9 mouse cellular contexts compared by ENCODE assay signal in the genomic region with DNA sequence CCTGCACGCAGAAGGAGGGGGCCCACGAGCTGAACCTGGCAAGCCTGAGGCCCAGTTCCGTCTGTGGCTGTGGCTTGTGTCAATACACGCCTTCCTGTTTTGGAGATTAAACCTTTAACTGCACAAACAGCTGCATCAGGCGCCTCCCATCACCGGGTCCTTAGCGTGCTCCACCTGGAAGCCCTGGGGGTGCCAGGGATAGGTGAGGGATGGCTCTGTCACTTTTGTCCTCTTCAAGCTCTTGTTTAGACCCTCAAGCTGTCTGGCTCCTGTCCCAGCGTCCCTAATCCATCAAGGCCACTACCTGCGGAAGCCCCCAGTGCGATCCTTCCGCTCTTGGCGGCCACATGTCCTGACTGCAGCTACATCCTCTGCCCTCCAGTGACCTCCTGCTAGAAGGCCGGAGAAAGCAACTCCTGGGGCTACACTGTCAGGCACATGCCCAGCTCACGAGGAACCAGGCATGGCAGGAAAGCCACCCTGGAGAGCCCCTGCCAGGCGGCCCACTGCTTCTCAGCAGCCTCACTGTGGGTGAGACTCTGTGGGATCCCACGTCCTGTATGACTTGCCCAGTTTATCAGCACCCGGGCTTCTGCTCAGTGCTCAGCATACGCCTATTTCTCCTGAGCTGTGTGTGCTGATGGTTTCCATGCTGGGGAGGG. TPM values are rescaled to one million over a fixed set of nuclear protein-coding genes. Genes with fewer than 3 reads are reported as not detected.
DNase-seq lines count a peak whose midpoint lies in the region; ATAC-seq and TF ChIP-seq lines count a peak whose summit lies in the region.
"Had no signal": no experiment of that assay in that cellular context is flagged by ENCODE, and none has a peak within 500 bp of the region (broad histone marks: within the 10 kb centered on the region; RNA-seq: fewer than 3 reads in every experiment).

No protein-coding gene starts in this region.

- no peak overlapping the region for H3K4me2 ChIP-seq in midbrain, embryonic 12.5 days (replicated peaks)
- H3K4me2 ChIP-seq in midbrain, embryonic 14.5 days (ENCODE audit: low read length), result no peak overlapping the region
- peak overlapping the region; percentile 77 for H3K4me2 ChIP-seq in liver, embryonic 14.5 days (ENCODE audit: low read depth)
- H3K4me2 ChIP-seq in midbrain, embryonic 16.5 days (ENCODE audit: low read length), result no peak overlapping the region
- no peak overlapping the region for H3K4me2 ChIP-seq in forebrain, postnatal 0 days (ENCODE audit: low read depth)

- H3K4me3 ChIP-seq in midbrain, embryonic 12.5 days, result no peak overlapping the region
- no peak overlapping the region for H3K4me3 ChIP-seq in midbrain, embryonic 14.5 days (replicated peaks; ENCODE audit: low read depth, low read length)
- H3K4me3 ChIP-seq in liver, embryonic 14.5 days (ENCODE audit: insufficient read depth in 1 of 2, low read depth in 2 of 2, low read length in 2 of 2), result peak overlapping the region; percentile 0 to 39; a peak in 2 of 4 replicates
- H3K4me3 ChIP-seq in midbrain, embryonic 16.5 days (ENCODE audit: low read depth, low read length), result no peak overlapping the region
- no peak overlapping the region for H3K4me3 ChIP-seq in forebrain, postnatal 0 days (ENCODE audit: low read depth, low read length)

- 74% methylated on average over 18 of the region's 18 CpGs for WGBS in midbrain, embryonic 12.5 days
- WGBS in midbrain, embryonic 14.5 days, result 81% methylated on average over 18 of the region's 18 CpGs
- WGBS in liver, embryonic 14.5 days (ENCODE audit: insufficient replicate concordance), result 6% methylated on average over 18 of the region's 18 CpGs
- 77% methylated on average over 18 of the region's 18 CpGs for WGBS in midbrain, embryonic 16.5 days
- 77% methylated on average over 18 of the region's 18 CpGs for WGBS in forebrain, postnatal 0 days

- intact Hi-C loops in heart, postnatal 10 days (cut with DNase I), result no loop called here

- peaks cover 34% of the 10 kb centered on the region for H3K27me3 ChIP-seq in midbrain, embryonic 12.5 days
- H3K27me3 ChIP-seq in midbrain, embryonic 14.5 days (ENCODE audit: control insufficient read depth, insufficient read depth, low read length), result no peaks in the 10 kb centered on the region
- no peaks in the 10 kb centered on the region for H3K27me3 ChIP-seq in liver, embryonic 14.5 days (ENCODE audit: control insufficient read depth, insufficient read depth, low read length)
- H3K27me3 ChIP-seq in midbrain, embryonic 16.5 days (ENCODE audit: control insufficient read depth, insufficient read depth, low read depth, low read length), result no peaks in the 10 kb centered on the region
- H3K27me3 ChIP-seq in forebrain, postnatal 0 days (ENCODE audit: insufficient read depth, low read length), result no peaks in the 10 kb centered on the region

- peaks cover 10% of the 10 kb centered on the region; the same call in 1 of the 2 replicates for H3K4me1 ChIP-seq in midbrain, embryonic 12.5 days
- no peaks in the 10 kb centered on the region for H3K4me1 ChIP-seq in midbrain, embryonic 14.5 days (ENCODE audit: control insufficient read depth, insufficient read depth, low read length)
- peaks cover 38 to 40% of the 10 kb centered on the region in 2 experiments for H3K4me1 ChIP-seq in liver, embryonic 14.5 days (replicated peaks; ENCODE audit: control insufficient read depth in 2 of 2, insufficient read depth in 2 of 2, low read length in 1 of 2)
- H3K4me1 ChIP-seq in midbrain, embryonic 16.5 days (ENCODE audit: control insufficient read depth, insufficient read depth, low read length), result no peaks in the 10 kb centered on the region
- H3K4me1 ChIP-seq in forebrain, postnatal 0 days (ENCODE audit: insufficient read depth), result no peaks in the 10 kb centered on the region

- no peak overlapping the region for H3K9ac ChIP-seq in midbrain, embryonic 12.5 days (replicated peaks)
- H3K9ac ChIP-seq in midbrain, embryonic 14.5 days (replicated peaks; ENCODE audit: low read length), result no peak overlapping the region
- H3K9ac ChIP-seq in liver, embryonic 14.5 days (replicated peaks), result peak overlapping the region; percentile 68
- H3K9ac ChIP-seq in midbrain, embryonic 16.5 days (ENCODE audit: low read depth, low read length), result no peak overlapping the region
- no peak overlapping the region for H3K9ac ChIP-seq in forebrain, postnatal 0 days

- H3K27ac ChIP-seq in midbrain, embryonic 12.5 days (replicated peaks), result 0 out of 2 replicates have a peak overlapping the region, but pooled peaks have one; percentile 15
- H3K27ac ChIP-seq in midbrain, embryonic 14.5 days (replicated peaks; ENCODE audit: low read depth, low read length), result no peak overlapping the region
- peak overlapping the region; percentile 92 for H3K27ac ChIP-seq in liver, embryonic 14.5 days
- H3K27ac ChIP-seq in midbrain, embryonic 16.5 days (ENCODE audit: low read length), result no peak overlapping the region
- no peak overlapping the region for H3K27ac ChIP-seq in forebrain, postnatal 0 days (ENCODE audit: low read depth, low read length)

- no peaks in the 10 kb centered on the region for H3K36me3 ChIP-seq in midbrain, embryonic 12.5 days
- H3K36me3 ChIP-seq in midbrain, embryonic 14.5 days (ENCODE audit: control insufficient read depth, insufficient read depth, low read length), result no peaks in the 10 kb centered on the region
- no peaks in the 10 kb centered on the region for H3K36me3 ChIP-seq in liver, embryonic 14.5 days (replicated peaks; ENCODE audit: control insufficient read depth, insufficient read depth, low read depth)
- no peaks in the 10 kb centered on the region for H3K36me3 ChIP-seq in midbrain, embryonic 16.5 days (ENCODE audit: control insufficient read depth, insufficient read depth, low read length)
- H3K36me3 ChIP-seq in forebrain, postnatal 0 days (ENCODE audit: insufficient read depth), result no peaks in the 10 kb centered on the region

- no peak for ATAC-seq in midbrain, embryonic 12.5 days (ENCODE audit: low FRiP score, low read depth)
- ATAC-seq in midbrain, embryonic 14.5 days (ENCODE audit: low FRiP score, low TSS enrichment), result no peak
- peak; percentile 92 for ATAC-seq in liver, embryonic 14.5 days (ENCODE audit: insufficient read depth)
- no peak for ATAC-seq in midbrain, embryonic 16.5 days
- no peak for ATAC-seq in forebrain, postnatal 0 days

- no peaks in the 10 kb centered on the region for H3K9me3 ChIP-seq in midbrain, embryonic 12.5 days
- H3K9me3 ChIP-seq in midbrain, embryonic 14.5 days (ENCODE audit: control insufficient read depth, low read length), result no peaks in the 10 kb centered on the region
- no peaks in the 10 kb centered on the region for H3K9me3 ChIP-seq in liver, embryonic 14.5 days (ENCODE audit: control insufficient read depth, low read length)
- no peaks in the 10 kb centered on the region for H3K9me3 ChIP-seq in midbrain, embryonic 16.5 days (replicated peaks; ENCODE audit: control insufficient read depth, low read length, poor library complexity, severe bottlenecking)
- H3K9me3 ChIP-seq in forebrain, postnatal 0 days (ENCODE audit: low read length), result no peaks in the 10 kb centered on the region

- no peak for TF ChIP-seq CTCF in liver, embryonic 14.5 days (IDR thresholded peaks at IDR 0.05; ENCODE audit: low read depth)
- no peak for TF ChIP-seq CTCF in forebrain, postnatal 0 days (IDR thresholded peaks at IDR 0.05; ENCODE audit: low read depth)

- 0 out of 2 replicates have a peak, but pooled peaks have one; percentile 8 for TF ChIP-seq EP300 in liver, embryonic 14.5 days (IDR thresholded peaks at IDR 0.05; ENCODE audit: low read depth)

- no peak for DNase-seq in midbrain, embryonic 14.5 days
- DNase-seq in heart, postnatal 10 days, result peak; percentile 42 to 56
- DNase-seq in liver, embryonic 14.5 days (ENCODE audit: low read depth in 3 of 3, low spot score in 3 of 3), result no peak
- DNase-seq in spleen, postnatal 36 days (ENCODE audit: low spot score in 2 of 2), result peak; percentile 81 to 84
- DNase-seq in frontal cortex, adult 2 months (ENCODE audit: extremely low spot score in 1 of 2, low spot score in 1 of 2), result no peak
- no peak for DNase-seq in forebrain, postnatal 0 days

RNA-seq across cellular contexts. Expression of a gene that starts 10.1 kb away (rescaled TPM):
- 28.5 and 33.9 TPM in 2 replicates for polyA plus RNA-seq in midbrain, embryonic 12.5 days (2016; fragmentation: Nextera tagmentation; extraction: Ambion mirVana)
- 20.5 and 25.2 TPM in 2 replicates for polyA plus RNA-seq in midbrain, embryonic 14.5 days (2014; fragmentation: Nextera tagmentation; extraction: Ambion mirVana)
- total RNA-seq in heart, postnatal 10 days (2021), result 10 to 100 TPM; 14.1 to 15.7 TPM
- 12.1 and 15.8 TPM in 2 replicates for polyA plus RNA-seq in liver, embryonic 14.5 days (2012; rRNA removed)
- polyA plus RNA-seq in liver, embryonic 14.5 days (2014; fragmentation: Nextera tagmentation; extraction: Ambion mirVana), result 9.9 and 11.4 TPM in 2 replicates
- 28.7 and 36.2 TPM in 2 replicates for polyA plus RNA-seq in frontal cortex, adult 2 months (2012; rRNA removed)
- polyA plus RNA-seq in midbrain, embryonic 16.5 days (2015; fragmentation: Nextera tagmentation; extraction: Ambion mirVana), result 18.4 and 23.1 TPM in 2 replicates
- total RNA-seq in forebrain, postnatal 0 days (2014; rRNA removed), result 39.4 and 53.7 TPM in 2 replicates
- polyA plus RNA-seq in forebrain, postnatal 0 days (2015; fragmentation: Nextera tagmentation; extraction: Ambion mirVana), result 19.2 and 23.0 TPM in 2 replicates

RNA-seq across cellular contexts. Expression of a gene that starts 32.2 kb away (rescaled TPM):
- polyA plus RNA-seq in midbrain, embryonic 12.5 days (2016; fragmentation: Nextera tagmentation; extraction: Ambion mirVana), result not detected in 2 replicates
- polyA plus RNA-seq in midbrain, embryonic 14.5 days (2014; fragmentation: Nextera tagmentation; extraction: Ambion mirVana), result not detected in 2 replicates
- not detected for total RNA-seq in heart, postnatal 10 days (2021)
- polyA plus RNA-seq in liver, embryonic 14.5 days (2012; rRNA removed), result 2.5 and 2.7 TPM in 2 replicates
- 2.3 and 4.0 TPM in 2 replicates for polyA plus RNA-seq in liver, embryonic 14.5 days (2014; fragmentation: Nextera tagmentation; extraction: Ambion mirVana)
- 0.21 and 0.34 TPM in 2 replicates for polyA plus RNA-seq in frontal cortex, adult 2 months (2012; rRNA removed)
- polyA plus RNA-seq in midbrain, embryonic 16.5 days (2015; fragmentation: Nextera tagmentation; extraction: Ambion mirVana), result 0.43 TPM in 1 of 2 replicates, not detected in the other
- total RNA-seq in forebrain, postnatal 0 days (2014; rRNA removed), result not detected in 2 replicates
- 0.36 TPM in 1 of 2 replicates, not detected in the other for polyA plus RNA-seq in forebrain, postnatal 0 days (2015; fragmentation: Nextera tagmentation; extraction: Ambion mirVana)
- total RNA-seq: left cerebral cortex, postnatal 14 days had no signal

RNA-seq across cellular contexts. Expression of a gene that starts 51.8 kb away (rescaled TPM):
- 68.8 and 71.0 TPM in 2 replicates for polyA plus RNA-seq in midbrain, embryonic 12.5 days (2016; fragmentation: Nextera tagmentation; extraction: Ambion mirVana)
- polyA plus RNA-seq in midbrain, embryonic 14.5 days (2014; fragmentation: Nextera tagmentation; extraction: Ambion mirVana), result 72.1 and 86.7 TPM in 2 replicates
- 10 to 100 TPM; 58.4 to 61.4 TPM for total RNA-seq in heart, postnatal 10 days (2021)
- 8.3 and 10.1 TPM in 2 replicates for polyA plus RNA-seq in liver, embryonic 14.5 days (2012; rRNA removed)
- polyA plus RNA-seq in liver, embryonic 14.5 days (2014; fragmentation: Nextera tagmentation; extraction: Ambion mirVana), result 5.4 and 7.2 TPM in 2 replicates
- polyA plus RNA-seq in frontal cortex, adult 2 months (2012; rRNA removed), result 137 and 141 TPM in 2 replicates
- polyA plus RNA-seq in midbrain, embryonic 16.5 days (2015; fragmentation: Nextera tagmentation; extraction: Ambion mirVana), result 56.0 and 61.5 TPM in 2 replicates
- total RNA-seq in forebrain, postnatal 0 days (2014; rRNA removed), result 114 and 163 TPM in 2 replicates
- 65.0 and 67.9 TPM in 2 replicates for polyA plus RNA-seq in forebrain, postnatal 0 days (2015; fragmentation: Nextera tagmentation; extraction: Ambion mirVana)

Comparison
In these comparisons a context has a peak if more than half of its experiments do, and no peak if none do; other contexts are left out.
1. H3K27ac ChIP-seq: peak in midbrain, embryonic 12.5 days (single experiment) and liver, embryonic 14.5 days (single experiment); none in midbrain, embryonic 14.5 days (single experiment), midbrain, embryonic 16.5 days (single experiment) and forebrain, postnatal 0 days (single experiment).
2. H3K4me3 ChIP-seq: peak in liver, embryonic 14.5 days (2 of 2); none in midbrain, embryonic 12.5 days (single experiment), midbrain, embryonic 14.5 days (single experiment), midbrain, embryonic 16.5 days (single experiment) and forebrain, postnatal 0 days (single experiment).
3. DNase-seq: peak in heart, postnatal 10 days (2 of 2) and spleen, postnatal 36 days (2 of 2); none in midbrain, embryonic 14.5 days (single experiment), liver, embryonic 14.5 days (0 of 3), frontal cortex, adult 2 months (0 of 2) and forebrain, postnatal 0 days (single experiment).